Mouse (Mus musculus): ENCODE measurements around the gene Arfrp1. TPM values are rescaled to one million over a fixed set of nuclear protein-coding genes. Genes with fewer than 3 reads are reported as not detected.

Arfrp1 gene
- total RNA-seq, 2 experiments from 2014 or later, result 41.0 to 47.0 TPM

DNA sequence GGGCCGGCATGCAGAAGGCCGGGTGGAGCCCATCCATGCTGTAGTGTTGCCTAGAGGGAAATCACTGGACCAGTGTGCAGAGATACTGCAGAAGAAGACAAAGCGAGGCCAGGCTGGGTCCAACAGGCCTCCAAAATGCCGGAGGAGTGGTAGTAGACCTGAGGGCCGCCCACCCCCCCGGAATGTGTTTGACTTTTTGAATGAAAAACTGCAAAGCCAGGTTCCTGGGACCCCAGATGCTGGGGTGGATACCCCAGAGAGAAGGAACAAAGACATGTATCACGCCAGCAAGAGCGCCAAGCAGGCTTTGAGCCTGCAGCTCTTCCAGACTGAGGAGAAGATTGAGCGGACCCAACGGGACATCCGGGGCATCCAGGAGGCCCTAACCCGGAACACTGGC lies 14.6 kb upstream of the Arfrp1 start, which contains the start of gene Lime1:
TSS of gene Lime1 (plus strand) at position 301 of the 400 bp plus-strand sequence.
- DNase-seq (ENCODE audit: extremely low spot score in 1 of 2, low spot score in 1 of 2), result no peak

DNA sequence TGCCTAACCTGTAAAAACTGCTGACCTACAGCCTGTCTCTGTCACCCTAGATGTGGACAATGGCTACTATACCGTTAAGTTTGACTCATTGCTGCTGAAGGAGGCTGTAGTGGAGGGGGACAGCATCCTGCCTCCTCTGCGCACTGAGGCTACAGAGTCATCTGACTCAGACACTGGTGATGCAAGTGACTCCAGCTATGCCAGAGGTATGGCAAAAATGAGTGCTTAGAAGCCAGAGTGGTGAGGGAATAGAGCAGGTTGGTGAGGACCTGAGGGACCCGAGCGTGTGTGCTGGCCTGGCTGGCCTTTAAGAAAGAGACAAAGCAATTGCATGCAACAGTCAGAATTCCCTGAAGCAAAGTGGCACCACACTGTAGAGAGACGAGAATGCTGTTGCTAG lies 13.5 kb upstream of the Arfrp1 start:
- no peak for DNase-seq (ENCODE audit: extremely low spot score in 1 of 2, low spot score in 1 of 2)

DNA sequence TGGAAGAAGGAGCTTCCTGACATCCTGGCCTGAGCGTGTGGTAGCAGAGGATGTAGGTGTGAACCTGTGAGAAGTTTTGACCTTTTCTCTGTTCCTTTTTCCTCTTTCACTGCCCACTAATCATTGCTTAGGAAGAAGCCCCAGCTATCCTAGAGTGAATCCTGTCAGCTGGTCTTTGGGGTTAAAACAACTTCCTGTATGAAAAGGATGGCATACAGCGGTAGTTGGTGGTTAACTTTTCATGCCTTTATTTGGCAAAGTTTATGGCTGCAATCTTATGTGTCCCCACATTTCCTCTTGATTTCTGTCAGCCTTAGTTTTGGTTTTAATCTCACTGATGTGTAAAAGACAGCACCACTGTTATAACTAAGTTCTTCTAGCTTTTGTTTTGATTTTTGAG lies 12.0 kb upstream of the Arfrp1 start:
- DNase-seq (ENCODE audit: extremely low spot score in 1 of 2, low spot score in 1 of 2), result no peak

DNA sequence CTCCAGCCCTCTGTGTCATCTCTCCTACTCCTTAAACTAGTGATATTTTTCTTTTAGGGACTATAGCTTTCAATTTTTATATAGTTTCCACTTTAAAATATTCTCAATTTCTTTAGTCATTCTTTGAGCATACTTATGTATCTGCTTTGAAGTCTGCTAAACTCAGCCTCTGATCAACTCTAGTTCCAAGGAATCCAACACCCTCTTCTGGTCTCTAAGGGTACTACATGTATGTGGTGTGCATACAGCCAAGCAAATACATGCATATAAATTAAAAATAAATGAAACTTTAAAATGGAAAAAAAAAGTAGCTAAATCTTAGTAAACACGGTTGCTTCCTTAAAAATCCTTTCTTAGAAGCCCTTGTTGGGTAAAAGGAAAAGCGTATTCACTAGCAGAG lies 10.6 kb upstream of the Arfrp1 start:
- no peak for DNase-seq (ENCODE audit: extremely low spot score in 1 of 2, low spot score in 1 of 2)

DNA sequence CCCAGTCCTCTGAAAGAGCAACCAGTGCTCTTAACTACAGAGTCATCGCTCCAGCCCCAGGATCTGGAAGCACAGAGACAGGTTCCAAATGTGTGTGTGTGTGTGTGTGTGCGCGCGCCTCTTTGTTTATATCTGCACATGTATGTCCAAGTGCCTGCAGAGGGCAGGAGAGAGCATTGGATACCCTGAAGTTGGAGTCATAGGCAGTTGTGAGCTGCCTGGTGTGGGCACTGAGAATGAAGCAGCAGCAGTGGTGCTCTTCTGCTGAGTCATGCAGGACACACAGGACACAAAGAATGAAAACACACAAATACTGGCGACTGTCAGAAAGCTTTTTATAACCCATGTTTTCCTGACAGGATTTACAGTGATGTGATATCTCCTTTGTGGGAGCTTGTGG lies 4.8 kb upstream of the Arfrp1 start:
- no peak for DNase-seq (ENCODE audit: extremely low spot score in 1 of 2, low spot score in 1 of 2)

DNA sequence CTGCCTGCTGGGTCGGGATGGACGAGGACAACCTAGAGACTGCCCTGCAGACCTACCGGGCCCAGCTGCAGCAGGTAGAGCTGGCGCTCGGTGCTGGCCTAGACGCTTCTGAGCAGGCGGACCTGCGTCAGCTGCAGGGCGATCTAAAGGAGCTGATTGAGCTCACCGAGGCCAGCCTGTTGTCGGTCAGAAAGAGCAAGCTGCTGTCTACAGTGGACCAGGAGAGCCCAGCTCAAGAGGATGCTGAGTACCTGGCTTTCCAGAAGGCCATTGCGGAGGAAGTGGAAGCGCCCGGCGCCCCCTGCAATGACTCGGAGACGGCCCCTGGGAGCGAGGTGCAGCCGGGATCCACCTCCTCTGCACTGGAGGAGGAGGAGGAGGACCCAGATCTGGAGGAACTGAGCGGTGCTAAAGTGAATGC lies 461 bp upstream of the Arfrp1 start:
- no peak for DNase-seq (ENCODE audit: extremely low spot score in 1 of 2, low spot score in 1 of 2)

DNA sequence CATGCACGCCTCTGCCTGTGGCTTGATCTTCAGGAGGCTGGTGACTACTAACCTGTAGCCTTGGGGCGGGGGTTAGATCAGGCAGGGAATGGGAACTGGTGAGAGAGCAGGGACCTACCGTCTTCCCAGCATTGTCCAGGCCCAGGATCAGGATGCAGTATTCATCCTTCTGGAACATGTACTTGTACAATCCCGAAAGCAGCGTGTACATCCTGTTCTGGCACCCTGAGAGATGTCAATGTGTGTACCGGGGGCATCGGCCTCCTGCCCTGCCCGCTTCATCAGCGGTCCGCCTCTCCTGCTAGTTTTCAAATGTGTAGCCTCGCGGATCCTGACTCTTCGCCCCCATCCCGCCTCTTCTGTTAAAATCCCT lies 731 bp downstream of the Arfrp1 start:
- no peak for DNase-seq (ENCODE audit: extremely low spot score in 1 of 2, low spot score in 1 of 2)

DNA sequence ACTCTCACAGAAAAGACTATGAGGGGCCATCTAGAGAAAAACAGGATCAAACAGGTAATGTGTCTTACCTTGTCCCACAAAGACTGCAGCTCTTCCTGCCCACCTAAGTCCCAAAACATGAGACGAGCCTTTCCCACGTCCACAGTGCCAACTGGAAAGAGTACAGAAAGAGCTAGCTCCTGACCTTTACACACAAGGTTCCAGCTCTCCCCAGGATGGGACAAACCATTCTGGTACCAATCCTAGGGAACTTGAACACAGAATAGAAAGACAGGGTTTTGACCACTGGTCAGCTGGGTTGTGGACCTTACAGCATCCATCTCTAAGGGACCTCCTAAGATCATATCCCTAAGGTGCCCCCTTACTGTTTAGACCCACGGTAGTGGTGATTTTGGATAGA lies 1.3 kb downstream of the Arfrp1 start:
- no peak for DNase-seq (ENCODE audit: extremely low spot score in 1 of 2, low spot score in 1 of 2)

DNA sequence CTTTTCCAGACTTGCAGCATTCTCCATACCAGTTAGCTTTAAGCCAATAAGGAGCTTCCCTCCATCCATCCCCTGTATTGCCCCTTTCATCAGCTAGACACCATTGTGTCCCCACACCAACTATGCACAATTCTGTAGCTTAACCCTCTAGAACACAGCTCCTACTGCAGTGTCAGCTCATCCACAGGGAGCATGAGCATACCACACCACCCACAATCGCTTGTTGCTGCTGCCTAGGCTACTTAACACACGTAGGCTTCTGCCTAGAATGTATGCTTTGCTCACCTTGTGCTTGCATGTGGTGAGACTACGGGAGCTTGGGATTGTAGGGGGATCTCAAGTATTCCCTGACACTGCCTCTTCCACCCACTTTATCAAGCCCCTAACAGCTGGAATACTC lies 8.4 kb downstream of the Arfrp1 start:
- no peak for DNase-seq (ENCODE audit: extremely low spot score in 1 of 2, low spot score in 1 of 2)

DNA sequence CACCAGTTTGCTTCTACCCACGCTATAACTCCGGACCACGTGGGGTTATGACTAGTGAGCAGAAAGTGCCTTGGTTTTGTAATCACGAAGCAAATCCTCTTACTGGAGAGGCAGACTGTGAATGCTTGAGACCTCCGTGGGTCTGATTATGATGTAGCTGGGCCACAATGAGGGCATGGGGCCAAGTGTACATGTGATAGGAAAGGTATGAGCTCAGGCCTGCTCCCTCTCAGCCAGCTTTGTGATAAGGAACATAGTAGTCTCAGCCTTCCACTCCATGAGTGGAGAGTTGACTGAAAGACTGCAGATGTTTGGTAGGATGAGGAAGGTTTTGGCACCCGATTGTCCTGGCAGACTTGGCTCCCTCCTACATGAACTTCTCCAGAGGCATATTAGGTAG lies 22.4 kb downstream of the Arfrp1 start:
- no peak for DNase-seq (ENCODE audit: extremely low spot score in 1 of 2, low spot score in 1 of 2)

DNA sequence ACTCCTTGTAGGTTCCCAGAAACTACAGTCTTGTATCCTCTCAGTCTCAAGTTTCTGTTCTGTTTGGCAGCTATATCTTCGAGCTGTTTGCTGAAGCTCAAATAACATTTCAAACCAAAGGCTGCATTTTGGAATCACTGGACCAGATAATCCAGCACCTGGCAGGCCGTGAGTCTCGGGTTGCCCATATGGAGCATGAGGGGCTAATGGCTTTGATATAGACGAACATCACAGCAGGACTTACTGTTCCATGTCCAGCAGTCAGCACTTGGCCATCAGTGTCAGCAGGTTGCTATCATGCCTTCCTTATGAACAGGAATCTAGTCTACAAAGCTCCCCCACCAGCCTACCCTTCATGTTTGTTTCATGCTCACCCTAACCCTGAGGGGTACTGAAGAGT lies 24.8 kb downstream of the Arfrp1 start:
- DNase-seq (ENCODE audit: extremely low spot score in 1 of 2, low spot score in 1 of 2), result no peak

DNA sequence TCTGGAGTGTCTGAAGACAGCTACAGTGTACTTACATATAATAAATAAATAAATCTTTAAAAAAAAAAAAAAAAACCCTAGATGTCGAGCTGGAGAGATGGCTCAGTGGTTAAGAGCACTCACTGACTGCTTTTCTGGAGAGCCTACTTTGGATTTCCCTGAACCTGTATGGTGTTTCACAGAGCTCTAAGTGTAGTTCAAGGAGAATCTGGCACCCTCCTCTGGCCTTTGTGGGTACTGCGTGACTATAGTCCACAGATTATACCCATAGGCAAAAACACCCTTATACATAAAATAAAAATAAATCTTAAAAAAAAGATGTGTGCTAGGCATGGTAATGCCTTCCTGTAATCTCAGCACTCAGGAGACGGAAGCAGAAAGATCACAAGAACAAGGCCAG lies 31.2 kb downstream of the Arfrp1 start:
- peak; percentile 38 to 79 for DNase-seq (ENCODE audit: extremely low spot score in 1 of 2, low spot score in 1 of 2)

DNA sequence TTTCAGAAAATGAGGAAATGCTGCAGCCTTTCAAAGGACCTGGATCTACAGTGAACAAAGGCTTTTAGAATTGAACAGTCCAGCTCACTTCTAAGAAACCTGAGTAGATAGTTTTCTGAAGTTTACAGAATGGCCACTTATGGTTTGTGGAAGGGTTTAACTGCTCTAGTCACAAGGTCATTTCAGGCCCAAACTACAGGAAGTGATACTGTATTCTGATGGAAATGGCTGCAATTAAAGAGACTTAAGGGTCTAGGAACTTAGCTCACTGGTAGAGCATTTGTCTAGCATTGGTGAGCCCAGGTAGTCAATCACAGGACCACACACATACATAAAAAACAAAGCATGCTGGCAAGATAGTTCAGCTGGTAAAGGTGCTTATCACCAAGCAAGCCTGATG lies 32.7 kb downstream of the Arfrp1 start:
- DNase-seq (ENCODE audit: extremely low spot score in 1 of 2, low spot score in 1 of 2), result no peak

DNA sequence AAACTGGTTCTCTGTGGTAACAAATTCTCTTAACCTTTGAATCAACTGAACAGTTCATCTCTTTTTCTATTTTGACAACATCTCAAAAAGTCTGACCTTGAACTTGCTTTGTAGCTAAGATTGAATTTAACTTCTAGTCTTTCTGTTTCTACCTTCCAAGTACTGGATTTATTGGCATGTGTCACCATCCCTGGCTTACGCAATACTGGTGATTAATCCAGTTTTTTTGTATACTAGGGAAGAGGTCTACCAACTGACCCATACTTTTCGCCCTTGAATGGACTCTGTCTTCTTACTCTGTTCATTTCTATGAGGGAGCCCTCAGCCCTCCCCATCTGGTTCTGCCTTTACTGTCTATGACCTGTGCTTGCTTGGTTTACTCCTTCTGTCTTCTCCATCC lies 39.1 kb downstream of the Arfrp1 start:
- DNase-seq (ENCODE audit: extremely low spot score in 1 of 2, low spot score in 1 of 2), result no peak

DNA sequence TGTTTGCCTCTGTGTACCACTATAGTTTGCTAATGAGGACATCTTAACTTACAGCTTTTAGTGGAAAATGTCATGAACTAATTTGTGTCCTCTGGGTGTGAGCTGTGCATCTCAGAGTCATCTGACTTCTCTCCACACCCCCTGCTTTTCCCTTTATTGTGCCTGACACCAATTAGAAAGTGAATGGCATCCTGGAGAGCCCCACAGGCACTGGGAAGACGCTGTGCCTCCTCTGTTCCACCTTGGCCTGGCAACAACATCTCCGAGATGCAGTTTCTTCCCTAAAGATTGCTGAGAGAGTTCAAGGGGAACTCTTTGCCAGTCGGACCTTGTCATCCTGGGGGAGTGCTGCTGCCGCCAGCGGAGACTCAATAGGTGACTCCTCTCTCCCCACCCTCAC lies 43.1 kb downstream of the Arfrp1 start:
- no peak for DNase-seq (ENCODE audit: extremely low spot score in 1 of 2, low spot score in 1 of 2)

DNA sequence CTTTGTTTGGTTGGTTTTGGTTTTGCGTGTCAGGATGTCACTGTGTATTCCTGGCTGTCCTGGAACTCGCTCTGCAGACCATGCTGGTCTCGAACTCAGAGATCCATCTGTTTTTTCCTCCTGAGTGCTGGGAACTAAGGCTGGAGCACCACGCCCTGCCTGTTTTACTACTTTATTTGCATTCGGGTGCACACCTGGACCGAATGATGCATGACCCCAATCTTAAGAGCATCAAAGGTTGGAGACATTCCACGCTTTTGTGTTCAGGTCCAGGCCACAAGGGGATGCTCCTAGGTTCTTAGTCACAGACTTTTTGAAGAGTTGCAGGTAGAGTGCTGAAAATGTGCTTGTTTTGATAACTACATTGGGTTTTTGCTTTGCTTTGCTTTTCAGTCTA lies 45.1 kb downstream of the Arfrp1 start:
- no peak for DNase-seq (ENCODE audit: extremely low spot score in 1 of 2, low spot score in 1 of 2)

DNA sequence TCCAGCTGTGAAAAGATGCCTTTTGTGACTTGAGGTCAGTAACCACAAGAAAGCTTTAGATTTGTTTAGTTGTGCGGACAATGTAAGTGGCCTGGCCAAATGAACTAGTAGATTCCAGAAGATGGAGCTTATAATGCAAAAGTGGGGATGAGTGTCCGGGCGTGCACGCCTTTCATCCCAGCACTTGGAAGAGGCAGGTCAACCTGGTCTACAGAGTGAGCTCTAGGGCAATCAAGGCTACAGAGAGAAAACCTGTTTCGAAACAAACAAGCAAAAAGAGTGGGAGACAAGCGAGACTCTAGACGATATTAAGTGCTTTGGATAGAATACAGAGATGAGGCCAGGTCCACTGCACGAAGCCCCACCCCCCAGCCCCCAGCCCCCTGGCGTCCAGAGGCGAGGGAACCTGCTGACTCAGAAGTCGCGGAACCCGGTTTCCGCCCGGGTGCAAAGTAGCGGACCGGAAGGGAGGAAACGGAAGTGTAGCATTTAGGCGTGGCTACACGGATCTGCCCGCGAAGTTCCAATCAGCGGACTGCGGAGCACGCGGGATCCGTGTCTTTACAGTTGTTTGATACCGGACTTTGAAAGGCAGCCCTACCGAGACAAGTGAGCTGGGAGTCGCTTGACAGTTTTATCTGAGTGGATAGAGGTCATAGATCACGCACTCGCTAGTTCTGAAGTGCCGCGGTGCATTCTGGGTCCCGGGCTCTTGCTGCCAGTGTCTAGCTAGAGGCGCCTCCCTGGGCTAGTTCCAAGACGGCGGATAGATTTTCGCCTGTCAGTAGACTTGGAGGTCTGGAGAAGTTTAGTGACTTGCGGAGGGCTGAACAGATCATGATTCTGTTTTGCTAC lies 45.7 kb downstream of the Arfrp1 start, which contains the start of gene Rtel1:
TSS of gene Rtel1 (plus strand) at position 492 of the 855 bp plus-strand sequence.
- peak; percentile 71 to 74 for DNase-seq (ENCODE audit: extremely low spot score in 1 of 2, low spot score in 1 of 2)

DNA sequence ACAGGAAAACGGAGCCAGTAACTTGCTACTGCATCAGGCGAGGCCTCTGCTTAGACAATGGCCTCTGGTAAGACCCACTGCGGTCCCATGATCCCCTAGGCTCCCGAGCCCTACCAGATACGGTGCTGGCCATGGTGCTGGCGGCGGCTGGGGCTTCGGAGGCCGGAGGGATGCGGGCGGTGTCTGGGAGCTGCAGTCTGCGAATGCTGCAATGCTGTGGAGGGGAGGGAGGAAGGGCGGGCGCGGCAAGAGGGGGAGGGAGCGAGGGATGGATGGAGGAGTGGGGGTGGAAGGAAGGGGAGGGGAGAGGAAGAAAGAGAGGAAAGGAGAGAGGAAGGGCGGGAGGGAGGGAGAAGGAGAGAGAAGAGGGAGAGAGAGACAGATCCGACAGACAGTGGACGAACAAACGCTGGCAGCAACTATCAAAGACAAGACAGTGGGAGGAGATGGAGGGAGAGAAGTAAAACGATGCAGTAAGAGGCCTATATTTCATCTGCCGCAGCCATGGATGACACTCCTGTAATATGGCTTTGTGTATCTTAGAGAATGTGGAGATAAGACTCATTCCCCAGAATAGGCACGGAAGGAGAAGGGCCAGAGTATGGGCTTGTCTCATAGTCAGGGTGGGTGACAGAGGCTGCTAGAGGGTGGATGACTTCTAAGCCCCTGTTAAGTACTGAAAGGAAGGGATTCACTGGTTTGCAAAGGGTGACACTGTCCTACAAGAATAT lies 51.0 kb downstream of the Arfrp1 start, which contains the start of gene Stmn3:
TSS of gene Stmn3 (minus strand) at position 421 of the 731 bp plus-strand sequence.
- peak; percentile 72 to 76 for DNase-seq (ENCODE audit: extremely low spot score in 1 of 2, low spot score in 1 of 2)

DNA sequence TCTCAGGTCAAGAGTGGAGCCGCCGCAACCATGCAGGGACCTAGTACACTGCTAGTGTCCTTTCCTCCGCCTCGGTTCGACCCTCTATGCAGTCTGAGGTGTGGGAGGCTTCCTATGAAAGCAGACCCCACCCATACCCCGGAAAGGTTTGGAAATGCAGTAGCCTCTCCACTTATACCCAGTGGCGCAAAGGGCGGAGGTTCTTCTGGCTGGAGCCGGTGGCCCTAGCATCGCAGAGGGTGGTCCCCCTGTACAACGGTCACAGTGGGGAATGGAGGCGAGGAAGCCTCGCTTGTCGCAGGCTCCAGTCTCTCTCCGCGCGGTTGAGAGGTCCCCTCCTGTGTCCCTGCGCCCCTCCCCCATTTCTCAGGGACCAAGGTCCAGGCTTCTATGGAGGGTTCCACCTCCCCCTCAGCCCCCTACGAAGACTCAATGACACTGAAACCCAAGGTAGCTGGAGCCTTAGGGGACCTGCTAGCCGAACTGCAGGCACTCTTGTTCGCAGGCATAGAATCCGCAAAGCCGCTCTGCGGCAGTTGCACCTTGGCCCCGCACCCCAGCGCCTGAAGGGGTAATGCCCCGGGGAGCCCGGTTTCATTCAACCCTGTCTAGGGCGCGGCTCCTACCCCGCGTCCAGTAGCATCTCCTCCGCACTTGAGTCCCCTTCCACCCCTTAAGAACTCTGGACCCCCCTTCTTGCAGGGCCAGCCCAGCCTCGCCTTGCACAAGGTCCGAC lies 51.7 kb downstream of the Arfrp1 start:
- peak in 1 of 2 experiments; percentile 37 for DNase-seq (ENCODE audit: extremely low spot score in 1 of 2, low spot score in 1 of 2)

DNA sequence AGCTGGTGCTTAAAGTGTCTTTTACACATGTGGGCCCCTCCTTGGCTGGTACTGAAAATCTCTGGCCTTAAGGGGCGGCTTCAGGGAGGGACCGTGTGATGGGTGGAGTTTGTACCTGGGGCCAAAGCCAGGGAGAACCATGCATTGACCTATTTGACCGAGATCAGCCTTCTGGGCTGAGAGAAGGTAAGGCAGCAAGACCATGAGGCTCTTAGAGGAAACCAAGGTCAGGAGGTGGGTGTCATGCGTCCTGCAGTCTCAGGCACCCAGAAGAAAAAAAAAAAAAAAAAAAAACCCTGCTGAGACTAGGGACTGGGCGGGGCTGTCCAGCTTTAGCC lies 52.2 kb downstream of the Arfrp1 start:
- DNase-seq (ENCODE audit: extremely low spot score in 1 of 2, low spot score in 1 of 2), result no peak

DNA sequence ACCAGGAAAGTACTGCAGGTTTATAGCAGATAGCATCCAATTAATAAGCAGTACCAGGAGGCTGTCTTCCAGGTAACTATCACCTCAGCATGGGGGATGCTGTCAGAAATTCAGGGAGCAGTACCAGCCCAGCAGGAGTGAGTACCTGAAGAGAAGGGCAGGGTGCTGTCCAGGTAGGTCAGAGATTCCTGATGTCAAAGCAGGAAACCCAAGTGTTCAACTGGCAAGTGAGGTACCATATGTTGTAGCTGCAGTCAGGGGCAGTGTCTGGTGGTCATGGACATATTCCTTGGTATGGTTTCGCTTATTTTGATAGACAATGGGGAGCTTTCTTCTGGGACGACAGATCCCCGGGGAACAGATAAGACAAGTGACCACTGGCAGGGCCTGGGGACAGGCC lies 52.8 kb downstream of the Arfrp1 start:
- no peak for DNase-seq (ENCODE audit: extremely low spot score in 1 of 2, low spot score in 1 of 2)
